Mouse (Mus musculus) heart, embryonic 10.5 days (tissue): ENCODE data around the gene Nin. TPM values are rescaled to one million over a fixed set of nuclear protein-coding genes. Genes with fewer than 3 reads are reported as not detected.

Experiments used
- DNase-seq: peaks from one replicate; pipeline ENCODE4 v3.0.0-alpha.2; 2017; ENCODE audit warnings: low spot score
- H3K27ac ChIP-seq: fragments of 300-500 bp; sonication (generic); 2 replicates; pipeline ENCODE4 v1.5.1; 2016; ENCODE audit warnings: mild to moderate bottlenecking
- H3K27me3 ChIP-seq: fragments of 300-500 bp; sonication (generic); 2 replicates; pipeline ENCODE4 v1.6.1; 2016; ENCODE audit warnings: mild to moderate bottlenecking; ENCODE audit not compliant: poor library complexity, insufficient read depth, severe bottlenecking
- H3K36me3 ChIP-seq: fragments of 300-500 bp; sonication (generic); 2 replicates; pipeline ENCODE4 v1.6.1; 2016; ENCODE audit warnings: mild to moderate bottlenecking, moderate library complexity
- H3K4me1 ChIP-seq: fragments of 300-500 bp; sonication (generic); 2 replicates; pipeline ENCODE4 v1.6.1; 2016; ENCODE audit warnings: mild to moderate bottlenecking
- H3K4me3 ChIP-seq: fragments of 300-500 bp; sonication (generic); 2 replicates; pipeline ENCODE4 v1.5.1; 2016; ENCODE audit warnings: mild to moderate bottlenecking, moderate library complexity
- H3K9me3 ChIP-seq: fragments of 300-500 bp; sonication (generic); 2 replicates; pipeline ENCODE4 v1.6.1; 2016; ENCODE audit warnings: mild to moderate bottlenecking, moderate library complexity
- WGBS: fragments of 180-500 bp; shearing (Covaris S2); methylation state at CpG from one replicate; pipeline ENCODE4 v1.1.7; 2016; 5-methylcytosine and 5-hydroxymethylcytosine counted together
- polyA plus RNA-seq: library from polyadenylated mRNA; unstranded; fragments of >200 nt; fragmentation: Nextera tagmentation; extraction: Ambion mirVana; gene quantifications from 2 replicates; pipeline ENCODE4 v1.2.1, GENCODE M21; 2016

Gene Nin
- polyA plus RNA-seq, 1 experiment from 2014 or later: 5.9 TPM

GRCm38 (mm10) chr12:70097316-70097715 lies 16.2 kb downstream of the Nin start:
- no peak overlapping the region for H3K27ac ChIP-seq

GRCm38 (mm10) chr12:70093266-70093893 lies 20.1 kb downstream of the Nin start:
- DNase-seq: no peak
- Histone ChIP-seq H3K9me3 (no peaks in the 10 kb centered on the region), H3K27ac (no peak overlapping the region), H3K4me3 (no peak overlapping the region), H3K27me3 (no peaks in the 10 kb centered on the region), H3K36me3 (peaks cover 3% of the 10 kb centered on the region; the same call in 1 of the 2 replicates), H3K4me1 (peaks cover 15% of the 10 kb centered on the region)
- WGBS: 48% methylated on average over 6 of the region's 6 CpGs

More at GRCm38 (mm10) chr12:70097316-70097715, 16.2 kb downstream of the Nin start:
- no peak for DNase-seq
- 78% methylated on average over 3 of the region's 3 CpGs for WGBS
- Histone ChIP-seq H3K9me3 (no peaks in the 10 kb centered on the region), H3K36me3 (peaks cover 9% of the 10 kb centered on the region; the same call in 1 of the 2 replicates), H3K27me3 (no peaks in the 10 kb centered on the region), H3K4me3 (no peak overlapping the region), H3K4me1 (peaks cover 15% of the 10 kb centered on the region)

GRCm38 (mm10) chr12:70088297-70088696 lies 25.2 kb downstream of the Nin start:
- Histone ChIP-seq H3K4me1 (peaks cover 11% of the 10 kb centered on the region; the same call in 1 of the 2 replicates), H3K4me3 (no peak overlapping the region), H3K9me3 (0 out of 2 replicates have a peak, but pooled peaks cover 3% of the 10 kb centered on the region), H3K36me3 (peaks cover 7% of the 10 kb centered on the region; the same call in 1 of the 2 replicates), H3K27ac (no peak overlapping the region), H3K27me3 (no peaks in the 10 kb centered on the region)
- no peak for DNase-seq
- WGBS: 84% methylated on average over 4 of the region's 4 CpGs

- no peaks in the 10 kb centered on the region for H3K27me3 ChIP-seq
- H3K9me3 ChIP-seq: 0 out of 2 replicates have a peak, but pooled peaks cover 3% of the 10 kb centered on the region
- H3K4me1 ChIP-seq: peaks cover 11% of the 10 kb centered on the region; the same call in 1 of the 2 replicates
- H3K4me3 ChIP-seq: no peak overlapping the region
- DNase-seq: no peak
- 74% methylated on average over 3 of the region's 3 CpGs for WGBS
- H3K27ac ChIP-seq: no peak overlapping the region
- H3K36me3 ChIP-seq: 0 out of 2 replicates have a peak, but pooled peaks cover 4% of the 10 kb centered on the region
Observed at GRCm38 (mm10) chr12:70085351-70085750, 28.2 kb downstream of the Nin start.

- Histone ChIP-seq H3K9me3 (0 out of 2 replicates have a peak, but pooled peaks cover 3% of the 10 kb centered on the region), H3K27me3 (no peaks in the 10 kb centered on the region), H3K4me1 (peaks cover 11% of the 10 kb centered on the region; the same call in 1 of the 2 replicates), H3K4me3 (no peak overlapping the region), H3K36me3 (0 out of 2 replicates have a peak, but pooled peaks cover 4% of the 10 kb centered on the region), H3K27ac (no peak overlapping the region)
- no peak for DNase-seq
- 90% methylated on average over 5 of the region's 5 CpGs for WGBS
Observed at GRCm38 (mm10) chr12:70084198-70084597, 29.3 kb downstream of the Nin start.

GRCm38 (mm10) chr12:70083737-70084136 lies 29.8 kb downstream of the Nin start:
- Histone ChIP-seq H3K9me3 (0 out of 2 replicates have a peak, but pooled peaks cover 3% of the 10 kb centered on the region), H3K27me3 (no peaks in the 10 kb centered on the region), H3K4me1 (peaks cover 11% of the 10 kb centered on the region; the same call in 1 of the 2 replicates), H3K36me3 (0 out of 2 replicates have a peak, but pooled peaks cover 4% of the 10 kb centered on the region), H3K4me3 (no peak overlapping the region), H3K27ac (no peak overlapping the region)
- no peak for DNase-seq
- WGBS: 92% methylated on average over 4 of the region's 4 CpGs

- Histone ChIP-seq H3K4me3 (no peak overlapping the region), H3K9me3 (0 out of 2 replicates have a peak, but pooled peaks cover 3% of the 10 kb centered on the region), H3K27ac (no peak overlapping the region), H3K27me3 (no peaks in the 10 kb centered on the region), H3K4me1 (peaks cover 11% of the 10 kb centered on the region; the same call in 1 of the 2 replicates), H3K36me3 (0 out of 2 replicates have a peak, but pooled peaks cover 4% of the 10 kb centered on the region)
- DNase-seq: no peak
- WGBS: 87% methylated on average over 3 of the region's 3 CpGs
Observed at GRCm38 (mm10) chr12:70082935-70083532, 30.5 kb downstream of the Nin start.

GRCm38 (mm10) chr12:70082485-70082884 lies 31.0 kb downstream of the Nin start:
- Histone ChIP-seq H3K36me3 (0 out of 2 replicates have a peak, but pooled peaks cover 4% of the 10 kb centered on the region), H3K27me3 (no peaks in the 10 kb centered on the region), H3K4me1 (peaks cover 11% of the 10 kb centered on the region; the same call in 1 of the 2 replicates), H3K27ac (no peak overlapping the region), H3K4me3 (no peak overlapping the region), H3K9me3 (0 out of 2 replicates have a peak, but pooled peaks cover 3% of the 10 kb centered on the region)
- WGBS: 91% methylated on average over 9 of the region's 9 CpGs
- DNase-seq: no peak

- Histone ChIP-seq H3K4me3 (no peak overlapping the region), H3K9me3 (no peaks in the 10 kb centered on the region), H3K27me3 (no peaks in the 10 kb centered on the region), H3K36me3 (peaks cover 6% of the 10 kb centered on the region; the same call in 1 of the 2 replicates), H3K4me1 (no peaks in the 10 kb centered on the region), H3K27ac (no peak overlapping the region)
- 83% methylated on average over 7 of the region's 7 CpGs for WGBS
- no peak for DNase-seq
Observed at GRCm38 (mm10) chr12:70078471-70079025, 35.0 kb downstream of the Nin start.

GRCm38 (mm10) chr12:70076493-70076892 lies 37.0 kb downstream of the Nin start:
- 90% methylated on average over 11 of the region's 11 CpGs for WGBS
- H3K36me3 ChIP-seq: peaks cover 6% of the 10 kb centered on the region; the same call in 1 of the 2 replicates

GRCm38 (mm10) chr12:70075001-70075400 lies 38.5 kb downstream of the Nin start:
- DNase-seq: no peak
- 66% methylated on average over 2 of the region's 2 CpGs for WGBS
- Histone ChIP-seq H3K4me1 (peaks cover 13% of the 10 kb centered on the region), H3K36me3 (peaks cover 6% of the 10 kb centered on the region; the same call in 1 of the 2 replicates), H3K9me3 (no peaks in the 10 kb centered on the region), H3K27ac (no peak overlapping the region), H3K4me3 (no peak overlapping the region), H3K27me3 (no peaks in the 10 kb centered on the region)

More at GRCm38 (mm10) chr12:70076493-70076892, 37.0 kb downstream of the Nin start:
- Histone ChIP-seq H3K4me1 (peaks cover 9% of the 10 kb centered on the region), H3K27me3 (no peaks in the 10 kb centered on the region), H3K27ac (no peak overlapping the region), H3K4me3 (no peak overlapping the region), H3K9me3 (no peaks in the 10 kb centered on the region)
- no peak for DNase-seq

GRCm38 (mm10) chr12:70070888-70071287 lies 42.6 kb downstream of the Nin start:
- H3K27ac ChIP-seq: no peak overlapping the region
- H3K9me3 ChIP-seq: no peaks in the 10 kb centered on the region
- 88% methylated on average over 7 of the region's 7 CpGs for WGBS
- H3K27me3 ChIP-seq: no peaks in the 10 kb centered on the region
- H3K4me1 ChIP-seq: peaks cover 19% of the 10 kb centered on the region
- no peak for DNase-seq
- H3K4me3 ChIP-seq: no peak overlapping the region
- H3K36me3 ChIP-seq: no peaks in the 10 kb centered on the region

- no peak for DNase-seq
- WGBS: 69% methylated on average over 4 of the region's 4 CpGs
- H3K4me3 ChIP-seq: no peak overlapping the region
- peaks cover 19% of the 10 kb centered on the region for H3K4me1 ChIP-seq
- no peaks in the 10 kb centered on the region for H3K36me3 ChIP-seq
- H3K27ac ChIP-seq: no peak overlapping the region
- no peaks in the 10 kb centered on the region for H3K27me3 ChIP-seq
- no peaks in the 10 kb centered on the region for H3K9me3 ChIP-seq
Observed at GRCm38 (mm10) chr12:70070306-70070705, 43.2 kb downstream of the Nin start.
